Mouse (Mus musculus): ENCODE results near the gene Ugt1a8. TPM values are rescaled to one million over a fixed set of nuclear protein-coding genes. Genes with fewer than 3 reads are reported as not detected.
"Not testable (repeated sequence)": the region's sequence is repeated elsewhere in the genome, so short reads cannot be mapped to it uniquely, and the experiment has no call there.

Gene Ugt1a8
- polyA plus RNA-seq, 1 experiment = not detected

DNA sequence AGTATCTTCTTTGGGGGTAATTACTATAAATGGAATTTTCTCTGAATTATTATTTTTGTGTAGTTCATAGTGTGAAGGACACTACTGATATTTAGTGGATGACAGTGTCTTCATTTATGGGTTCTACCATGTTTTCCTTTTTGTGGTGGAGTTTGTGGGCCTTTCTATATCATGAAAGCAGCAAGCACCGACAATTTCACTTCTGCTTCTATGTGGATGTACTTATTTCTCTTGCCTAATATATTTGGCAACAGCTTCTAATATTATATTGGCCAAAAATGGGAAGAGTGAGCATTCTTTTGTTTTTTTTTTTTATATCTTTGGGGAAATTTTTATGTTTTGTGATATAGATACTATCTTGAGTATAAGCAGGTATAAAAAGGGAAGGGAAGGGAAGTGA, 5.9 kb upstream of the Ugt1a8 start:
- 93% methylated on average over 1 of the region's 1 CpGs for WGBS
- Histone ChIP-seq H3K4me3 (ENCODE audit: insufficient read depth, low read depth, low read length) (no peak overlapping the region), H3K4me1 (ENCODE audit: control insufficient read depth, insufficient read depth, low read length) (no peaks in the 10 kb centered on the region), H3K27ac (ENCODE audit: insufficient read depth, low read depth, low read length) (no peak overlapping the region)
- TF ChIP-seq POLR2A (IDR thresholded peaks at IDR 0.05; ENCODE audit: insufficient read depth, low read depth, low read length) (no peak), CTCF (IDR thresholded peaks at IDR 0.05; ENCODE audit: insufficient read depth, low read depth, low read length) (no peak)

DNA sequence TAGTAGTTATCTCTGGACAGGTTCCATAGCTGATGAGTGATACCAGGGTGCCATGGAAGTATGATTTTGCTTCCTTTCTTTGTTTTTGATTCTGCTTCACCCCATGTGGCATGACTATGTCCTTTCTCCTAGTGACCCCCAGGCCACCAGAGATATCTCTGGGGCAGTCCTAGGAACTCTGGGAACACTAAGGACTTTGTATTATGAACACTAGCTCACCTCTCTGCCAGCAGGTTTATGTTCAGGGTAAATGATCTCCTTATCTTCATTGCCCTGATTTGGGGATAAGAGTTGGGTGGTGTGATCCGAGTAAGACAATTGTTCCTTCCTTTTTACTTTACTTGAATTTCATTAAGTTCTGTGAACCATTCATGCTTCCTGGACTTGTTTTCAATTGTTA, 1.5 kb upstream of the Ugt1a8 start:
- Histone ChIP-seq H3K27ac (ENCODE audit: insufficient read depth, low read depth, low read length) (no peak overlapping the region), H3K4me1 (ENCODE audit: control insufficient read depth, insufficient read depth, low read length) (no peaks in the 10 kb centered on the region), H3K4me3 (ENCODE audit: insufficient read depth, low read depth, low read length) (no peak overlapping the region)
- 65% methylated on average over 1 of the region's 1 CpGs for WGBS
- TF ChIP-seq POLR2A (IDR thresholded peaks at IDR 0.05; ENCODE audit: insufficient read depth, low read depth, low read length) = no peak

DNA sequence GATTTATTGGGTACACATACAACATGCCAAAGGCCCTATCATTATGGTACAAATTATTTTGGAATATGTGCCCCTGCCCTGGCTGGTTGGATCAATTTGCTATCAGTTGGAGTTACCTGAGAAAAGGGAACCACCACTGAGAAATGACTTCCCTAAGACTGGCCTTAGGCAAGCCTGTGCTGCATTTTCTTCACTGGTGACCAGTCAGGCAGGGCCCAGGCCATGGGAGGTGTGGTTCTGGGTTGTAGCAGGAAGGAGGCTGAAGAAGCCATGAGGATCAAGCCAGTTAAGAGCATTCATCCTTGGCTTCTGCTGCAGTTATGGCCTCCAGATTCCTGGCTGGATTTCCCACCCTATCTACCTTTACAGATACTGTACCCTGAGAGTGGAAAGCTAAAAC, 4.7 kb downstream of the Ugt1a8 start:
- Histone ChIP-seq H3K27ac (ENCODE audit: insufficient read depth, low read depth, low read length) (no peak overlapping the region), H3K4me1 (ENCODE audit: control insufficient read depth, insufficient read depth, low read length) (no peaks in the 10 kb centered on the region), H3K4me3 (ENCODE audit: insufficient read depth, low read depth, low read length) (no peak overlapping the region)
- no peak for TF ChIP-seq POLR2A (IDR thresholded peaks at IDR 0.05; ENCODE audit: insufficient read depth, low read depth, low read length)

DNA sequence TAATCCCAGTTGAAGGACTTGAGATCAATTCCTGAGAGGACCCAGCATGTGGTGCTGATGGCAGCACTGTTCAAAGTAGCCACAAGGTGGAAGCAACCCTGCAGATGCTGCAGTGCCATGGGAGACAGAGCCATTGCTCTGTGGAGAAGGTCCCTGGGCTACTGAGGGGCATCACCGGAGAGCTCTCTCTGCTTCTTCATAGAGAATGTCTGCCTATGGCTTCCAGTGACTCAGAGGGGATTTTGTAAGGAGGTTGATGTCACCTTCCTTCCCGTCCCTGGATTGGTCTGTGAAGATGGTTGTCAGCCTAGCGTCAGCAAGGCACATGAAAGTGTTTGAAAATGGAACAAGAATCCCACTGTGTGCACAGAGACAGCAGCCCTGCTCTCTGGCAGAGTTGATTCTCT, 6.7 kb downstream of the Ugt1a8 start:
- not testable (repeated sequence) for H3K27ac ChIP-seq (ENCODE audit: insufficient read depth, low read depth, low read length); H3K4me1 ChIP-seq (ENCODE audit: control insufficient read depth, insufficient read depth, low read length)
- 78% methylated on average over 3 of the region's 3 CpGs for WGBS

DNA sequence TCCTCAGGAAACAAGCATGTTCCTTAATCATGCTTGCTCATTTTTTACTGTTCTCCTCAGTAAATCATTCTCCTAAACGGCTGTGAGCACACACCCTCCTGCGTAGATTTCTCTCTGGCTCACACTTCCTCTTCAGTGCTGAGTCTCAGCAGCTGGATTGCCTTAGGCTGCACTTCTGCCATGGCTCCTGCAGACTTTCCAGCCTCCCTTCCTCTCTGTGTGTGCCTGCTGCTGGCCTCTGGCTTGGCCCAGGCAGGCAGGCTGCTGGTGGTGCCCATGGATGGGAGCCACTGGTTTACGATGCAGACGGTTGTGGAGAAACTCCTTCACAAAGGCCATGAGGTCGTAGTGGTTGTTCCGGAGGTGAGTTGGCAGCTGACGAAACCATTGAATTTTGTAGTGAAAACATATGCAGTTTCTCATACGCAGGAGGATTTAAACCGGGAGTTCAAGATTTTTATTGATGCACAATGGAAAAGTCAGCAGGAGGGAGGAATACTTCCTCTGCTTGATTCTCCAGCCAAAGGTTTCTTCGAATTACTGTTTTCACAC, 7.4 kb downstream of the Ugt1a8 start, which contains the start of gene Ugt1a7c:
TSS of gene Ugt1a7c (plus strand) at position 122 of the 552 bp plus-strand sequence.
- WGBS = 48% methylated on average over 10 of the region's 10 CpGs
- no peak within 1 kb of the TSS for H3K27ac ChIP-seq (ENCODE audit: insufficient read depth, low read depth, low read length)
- no peaks in the 10 kb centered on the region for H3K4me1 ChIP-seq (ENCODE audit: control insufficient read depth, insufficient read depth, low read length)
- TF ChIP-seq POLR2A (IDR thresholded peaks at IDR 0.05; ENCODE audit: insufficient read depth, low read depth, low read length) = no peak
- no peak for TF ChIP-seq CTCF (IDR thresholded peaks at IDR 0.05; ENCODE audit: insufficient read depth, low read depth, low read length)
- H3K4me3 ChIP-seq (ENCODE audit: insufficient read depth, low read depth, low read length) = no peak within 1 kb of the TSS

More for the DNA sequence above, 6.7 kb downstream of the Ugt1a8 start:
- not testable (repeated sequence) for H3K4me3 ChIP-seq (ENCODE audit: insufficient read depth, low read depth, low read length)

DNA sequence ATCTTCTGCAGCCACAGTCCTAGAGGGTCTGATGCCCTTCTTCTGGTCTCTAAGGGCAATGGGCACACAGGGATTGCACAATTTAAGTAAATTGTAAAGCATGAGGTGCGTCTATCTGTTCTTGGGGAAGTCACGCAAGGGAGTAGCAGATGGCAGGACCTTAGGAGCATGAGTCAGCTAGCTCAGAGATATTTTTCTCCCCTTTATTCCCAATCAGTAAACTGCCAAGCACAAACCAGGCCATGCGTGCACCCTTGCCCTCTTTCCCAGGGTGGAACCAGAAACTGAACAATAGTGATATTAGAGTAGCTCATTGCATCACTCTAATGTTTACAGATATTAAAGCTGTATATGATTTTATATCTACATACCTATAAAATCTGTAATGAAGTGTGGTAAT, 10.9 kb downstream of the Ugt1a8 start:
- H3K27ac ChIP-seq (ENCODE audit: insufficient read depth, low read depth, low read length); H3K4me3 ChIP-seq (ENCODE audit: insufficient read depth, low read depth, low read length); H3K4me1 ChIP-seq (ENCODE audit: control insufficient read depth, insufficient read depth, low read length): not testable (repeated sequence)
- 98% methylated on average over 3 of the region's 3 CpGs for WGBS

DNA sequence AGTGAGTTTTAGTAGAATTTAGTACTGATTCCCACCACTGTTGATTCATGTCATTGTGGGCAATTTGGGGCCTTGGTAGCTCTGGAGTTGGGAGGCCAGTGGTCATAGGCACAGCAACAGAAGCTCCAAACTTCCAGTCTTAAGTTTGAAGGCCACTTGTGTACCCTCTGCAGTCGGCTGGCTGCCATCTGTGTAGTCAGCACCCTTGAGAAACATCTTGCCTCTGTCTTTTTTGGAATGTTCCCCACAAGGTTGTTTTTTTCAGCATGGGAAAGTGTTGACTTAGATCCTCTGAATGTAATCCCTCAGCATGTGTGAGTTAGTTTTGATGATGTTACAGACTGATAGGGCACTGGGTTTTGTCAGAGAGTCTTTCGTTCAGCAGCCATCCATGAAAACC, 12.1 kb downstream of the Ugt1a8 start:
- not testable (repeated sequence) for H3K27ac ChIP-seq (ENCODE audit: insufficient read depth, low read depth, low read length); H3K4me3 ChIP-seq (ENCODE audit: insufficient read depth, low read depth, low read length); H3K4me1 ChIP-seq (ENCODE audit: control insufficient read depth, insufficient read depth, low read length)
- 88% methylated on average over 2 of the region's 2 CpGs for WGBS

DNA sequence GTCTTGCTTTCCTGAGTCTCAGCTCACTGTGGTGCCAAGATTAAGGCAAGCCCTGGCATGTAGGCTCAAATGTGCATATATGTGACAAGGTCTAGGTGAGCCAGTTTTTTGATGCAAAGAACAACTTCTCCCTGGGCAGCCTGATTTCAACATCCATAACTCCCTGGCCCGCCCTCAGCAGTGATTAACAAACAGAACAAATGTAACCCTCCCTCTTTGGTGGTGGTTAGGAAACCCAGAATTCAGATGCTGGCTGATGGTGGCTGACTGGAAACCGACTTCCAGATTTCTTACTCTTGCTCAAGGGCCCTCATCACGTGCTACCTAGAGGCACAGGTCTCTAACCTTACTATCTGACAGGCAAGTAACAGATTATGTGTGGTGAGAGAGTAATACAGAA, 15.4 kb downstream of the Ugt1a8 start, which contains the start of gene Ugt1a6b:
TSS of gene Ugt1a6b (plus strand) at position 234 of the 400 bp plus-strand sequence.
- 85% methylated on average over 3 of the region's 3 CpGs for WGBS
- H3K27ac ChIP-seq (ENCODE audit: insufficient read depth, low read depth, low read length); H3K4me1 ChIP-seq (ENCODE audit: control insufficient read depth, insufficient read depth, low read length); H3K4me3 ChIP-seq (ENCODE audit: insufficient read depth, low read depth, low read length): not testable (repeated sequence)

DNA sequence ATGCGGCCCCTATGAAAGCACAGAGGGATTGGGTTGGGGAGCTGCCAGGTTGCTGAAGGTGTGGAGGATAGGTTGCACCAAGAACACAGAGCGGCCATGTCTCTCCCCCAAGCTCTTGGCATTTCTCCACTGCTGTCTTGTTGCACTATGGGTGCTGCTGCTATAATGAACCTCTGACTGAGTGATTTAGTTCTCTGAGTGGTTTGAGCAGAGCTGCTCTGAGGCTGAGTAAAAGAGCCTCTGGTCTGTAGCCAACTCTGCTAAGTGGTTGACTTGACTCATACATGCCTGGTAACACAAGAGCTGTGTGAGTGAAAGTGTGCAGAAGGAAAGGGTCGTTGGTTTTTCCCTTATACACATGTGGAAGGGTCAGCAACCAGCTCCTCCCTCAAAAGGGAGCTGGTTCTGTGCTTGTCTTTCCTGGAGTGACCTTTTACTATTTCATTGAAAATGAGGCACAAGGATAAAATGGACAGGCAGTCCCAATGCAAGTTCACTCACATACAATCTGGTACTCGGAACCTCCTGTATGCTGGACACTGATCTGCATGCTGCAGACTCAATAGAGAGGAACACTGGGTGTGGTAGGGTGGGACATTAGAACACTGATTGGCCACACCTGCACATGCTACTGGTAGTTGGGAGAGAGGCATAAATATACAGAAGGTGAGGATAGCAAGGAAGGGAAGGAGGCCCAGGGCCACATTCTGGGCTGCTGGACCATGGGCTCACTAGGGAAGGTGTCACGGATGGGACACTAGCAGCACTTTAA, 16.3 kb downstream of the Ugt1a8 start:
- WGBS = 69% methylated on average over 5 of the region's 5 CpGs
- not testable (repeated sequence) for H3K27ac ChIP-seq (ENCODE audit: insufficient read depth, low read depth, low read length); H3K4me3 ChIP-seq (ENCODE audit: insufficient read depth, low read depth, low read length); H3K4me1 ChIP-seq (ENCODE audit: control insufficient read depth, insufficient read depth, low read length)

DNA sequence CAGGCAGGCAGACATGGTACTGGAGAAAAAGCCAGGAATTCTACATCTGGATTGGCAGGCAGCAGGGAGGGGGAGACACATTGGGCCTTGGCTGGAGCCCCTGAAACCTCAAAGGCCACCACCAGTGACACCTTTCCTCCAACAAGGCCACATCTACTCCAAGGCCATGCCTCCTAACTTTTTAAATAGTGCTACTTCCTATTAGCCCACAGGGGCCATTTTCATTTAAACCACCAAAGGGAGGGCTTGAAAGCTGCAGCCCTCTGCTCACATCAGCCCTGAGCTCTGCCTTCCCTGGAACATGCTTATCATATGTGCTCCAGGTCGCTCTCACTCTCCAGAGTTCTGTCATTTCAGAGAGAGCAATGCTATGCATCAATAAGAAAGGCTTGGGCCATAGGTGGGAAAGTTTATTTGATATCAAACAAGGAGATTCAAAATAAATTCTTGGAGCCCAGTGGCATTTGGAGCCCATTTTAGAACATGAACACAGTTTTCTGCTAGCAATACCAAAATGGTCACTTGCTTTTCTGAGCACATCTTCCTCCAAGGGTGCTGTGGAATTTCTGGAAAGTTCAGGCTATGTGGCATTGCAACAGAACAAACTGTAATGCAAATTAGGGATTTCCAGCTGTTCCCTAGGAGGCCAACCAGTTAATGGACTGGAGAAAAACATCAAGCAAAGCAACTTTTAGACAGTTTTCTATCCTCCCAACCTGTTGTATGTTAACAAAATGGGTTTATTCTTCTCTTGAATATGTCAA, 17.2 kb downstream of the Ugt1a8 start:
- H3K27ac ChIP-seq (ENCODE audit: insufficient read depth, low read depth, low read length) = no peak overlapping the region
- TF ChIP-seq CTCF (IDR thresholded peaks at IDR 0.05; ENCODE audit: insufficient read depth, low read depth, low read length) = no peak
- no peak for TF ChIP-seq POLR2A (IDR thresholded peaks at IDR 0.05; ENCODE audit: insufficient read depth, low read depth, low read length)
- 100% methylated on average over 1 of the region's 1 CpGs for WGBS
- no peak overlapping the region for H3K4me3 ChIP-seq (ENCODE audit: insufficient read depth, low read depth, low read length)
- no peaks in the 10 kb centered on the region for H3K4me1 ChIP-seq (ENCODE audit: control insufficient read depth, insufficient read depth, low read length)

Measured in olfactory bulb, adult 2 months (tissue).